Mouse (Mus musculus): ENCODE measurements around the gene Slc15a5.

The Slc15a5 gene

DNA sequence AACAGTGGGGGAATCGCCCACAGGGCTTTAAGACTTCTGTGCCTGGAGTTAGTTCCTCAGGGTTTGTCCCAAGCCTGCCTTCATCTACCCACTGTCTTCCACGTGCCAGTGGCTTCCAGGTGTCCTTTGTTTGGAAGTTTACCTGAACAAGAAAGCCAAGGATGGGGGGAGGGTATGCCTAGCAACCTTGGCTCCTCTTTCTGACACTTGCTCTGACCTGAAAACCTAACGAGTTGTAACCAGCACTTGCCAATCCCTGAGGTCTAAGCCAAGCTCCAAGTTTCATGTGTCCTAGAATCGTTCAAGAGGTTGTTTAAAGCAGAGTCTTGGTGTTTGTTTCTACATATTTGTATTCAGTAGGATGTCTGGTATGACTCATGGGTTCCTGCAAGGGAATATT is 116.9 kb downstream of the Slc15a5 start:
- DNase-seq (ENCODE audit: low read depth), result no peak

DNA sequence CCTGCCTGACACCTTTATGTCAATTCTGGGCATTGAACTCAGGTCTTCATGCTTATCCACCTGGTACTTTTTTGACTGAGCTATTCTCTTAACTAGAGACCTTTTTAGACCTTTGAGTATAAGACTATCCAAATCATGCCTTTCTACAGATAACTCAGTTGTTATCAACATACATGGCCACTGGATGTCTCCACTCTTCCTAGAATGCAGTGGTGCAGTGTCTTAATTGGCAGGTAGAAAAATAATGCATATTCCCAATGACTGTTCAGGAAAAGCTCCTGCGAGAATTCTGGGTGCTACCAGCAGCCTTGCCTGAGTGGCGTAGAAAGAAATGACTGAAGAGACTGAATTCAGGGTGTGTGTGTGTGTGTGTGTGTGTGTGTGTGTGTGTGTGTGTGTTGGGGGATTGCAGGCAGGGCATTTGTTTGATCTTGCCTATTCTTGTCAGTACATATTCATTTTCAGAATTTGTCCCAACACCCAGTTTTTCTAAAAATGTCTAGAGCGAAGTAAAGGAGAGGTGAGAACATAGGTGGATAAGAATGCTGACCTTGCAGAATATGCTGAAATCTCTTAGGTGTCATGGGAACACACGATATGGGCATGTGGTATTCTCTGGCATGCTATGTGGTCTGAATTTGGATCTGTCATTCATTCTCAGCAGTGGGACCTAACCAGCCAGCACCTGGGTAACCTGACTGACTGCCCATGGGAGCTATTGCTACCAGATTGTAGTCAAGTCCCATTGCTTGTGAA is 119.5 kb downstream of the Slc15a5 start:
- DNase-seq (ENCODE audit: low read depth), result no peak

- no peak for DNase-seq (ENCODE audit: low read depth)
Measured at GRCm38 (mm10) chr6:137957630-137958029, 122.1 kb downstream of the Slc15a5 start.

DNA sequence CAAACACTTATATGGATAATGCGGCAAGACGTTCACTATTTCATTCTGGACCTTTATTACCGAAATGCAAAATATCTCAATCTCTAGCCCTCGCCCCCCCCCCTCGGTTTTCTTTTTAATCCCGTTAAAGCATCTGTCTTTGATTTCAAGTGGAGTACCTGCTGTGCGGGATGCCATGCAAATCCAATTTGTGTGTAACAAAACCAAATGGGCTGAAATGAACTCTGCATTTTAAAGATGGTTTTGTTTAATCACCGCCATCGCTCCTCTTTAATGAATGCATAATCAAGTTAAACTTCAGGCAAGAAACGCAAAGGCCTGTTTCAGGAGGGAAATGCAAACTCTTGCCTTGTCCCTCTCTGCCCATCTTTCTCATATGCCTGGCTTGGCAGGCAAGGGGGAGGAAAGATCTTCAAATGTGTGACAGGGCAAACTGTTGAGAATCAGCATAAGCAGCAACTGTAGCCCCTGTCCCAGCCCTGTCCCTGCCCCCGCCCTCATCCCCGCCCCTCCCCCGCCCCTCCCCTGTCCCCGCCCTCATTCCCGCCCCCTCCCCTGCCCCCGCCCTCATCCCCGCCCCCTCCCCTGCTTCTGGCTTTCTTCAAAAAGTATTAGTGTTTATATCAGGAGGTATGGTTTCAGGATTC is 122.8 kb downstream of the Slc15a5 start:
- DNase-seq (ENCODE audit: low read depth), result no peak

DNA sequence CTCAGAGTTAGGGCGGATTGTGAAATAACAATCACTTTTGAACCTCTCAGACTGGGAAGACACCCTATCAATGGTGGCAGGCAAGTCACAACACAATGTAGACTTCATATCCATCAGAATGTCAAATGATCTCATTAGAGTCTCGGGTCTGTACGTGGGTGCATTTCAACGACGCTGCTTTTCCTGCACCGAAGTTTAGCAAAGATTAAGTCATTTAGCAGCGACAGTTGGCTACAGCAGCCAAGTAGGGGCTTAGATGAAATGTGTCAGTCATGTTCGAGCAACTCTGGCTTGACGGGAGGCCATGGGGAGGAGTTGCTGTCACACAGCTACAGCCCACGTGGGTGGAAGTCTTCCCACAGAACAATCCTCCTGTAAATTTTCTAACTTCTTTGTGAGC is 133.2 kb downstream of the Slc15a5 start:
- DNase-seq (ENCODE audit: low read depth), result no peak

GRCm38 (mm10) chr6:137940374-137941218 is 139.1 kb downstream of the Slc15a5 start:
- DNase-seq (ENCODE audit: low read depth), result no peak

DNA sequence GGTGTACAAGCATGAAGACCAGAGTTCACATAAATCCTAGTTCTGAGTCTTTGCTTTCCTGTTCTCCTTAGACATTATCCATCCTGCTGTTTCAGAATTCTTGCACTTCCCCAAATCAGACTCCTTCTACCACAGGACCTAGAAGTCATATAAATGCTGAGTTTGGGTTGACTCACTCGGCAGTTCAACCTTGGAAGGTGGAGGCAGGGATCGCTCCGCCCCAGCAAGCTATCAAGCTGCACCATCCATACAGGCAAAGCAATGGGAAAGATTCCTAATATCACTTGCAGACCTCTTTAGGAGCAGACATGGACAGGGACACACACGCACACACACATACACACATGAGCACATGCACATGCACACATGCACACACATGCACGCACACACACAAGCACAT is 142.2 kb downstream of the Slc15a5 start:
- no peak for DNase-seq (ENCODE audit: low read depth)

- DNase-seq (ENCODE audit: low read depth), result no peak
Measured at GRCm38 (mm10) chr6:137936268-137936667, 143.4 kb downstream of the Slc15a5 start.

DNA sequence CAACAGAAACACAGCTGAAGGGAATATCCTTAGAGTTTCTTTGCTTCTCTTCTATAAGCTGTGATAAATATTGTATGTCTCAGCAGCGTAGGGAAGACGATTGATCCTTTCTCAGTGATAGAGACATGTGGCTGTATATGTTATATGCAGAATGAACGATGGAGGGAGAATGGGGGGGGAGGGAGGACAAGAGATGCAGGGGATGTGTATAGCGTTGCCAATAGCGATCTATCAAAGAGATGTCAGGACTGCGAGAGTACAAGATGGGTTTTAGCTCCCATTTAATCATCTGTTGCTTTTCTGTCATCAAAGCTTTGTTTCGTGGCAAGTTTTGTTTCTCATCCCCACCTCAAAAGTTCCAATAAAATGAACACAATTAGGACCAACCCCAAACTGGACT is 143.9 kb downstream of the Slc15a5 start:
- no peak for DNase-seq (ENCODE audit: low read depth)

DNA sequence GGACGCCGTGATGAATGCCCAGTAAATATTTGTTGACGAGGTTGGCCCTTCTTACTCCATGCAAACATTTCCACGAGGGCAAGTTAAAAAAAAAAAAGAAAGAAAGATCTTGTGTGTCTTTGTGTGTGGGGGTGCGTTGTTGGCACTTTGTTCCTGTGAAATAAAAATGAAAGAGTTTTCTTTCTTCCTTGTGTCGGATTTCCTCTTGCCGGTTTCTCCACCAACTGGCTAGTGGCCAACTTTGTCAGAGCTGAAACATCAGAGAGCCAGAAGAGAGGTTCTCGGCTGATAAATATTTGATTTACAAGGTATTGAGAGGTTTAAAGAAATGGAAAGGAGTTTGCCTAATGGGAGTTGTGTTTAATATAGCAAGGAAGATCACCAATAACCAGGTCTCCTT is 144.4 kb downstream of the Slc15a5 start:
- no peak for DNase-seq (ENCODE audit: low read depth)

GRCm38 (mm10) chr6:137934545-137935298 is 145.0 kb downstream of the Slc15a5 start:
- DNase-seq (ENCODE audit: low read depth), result no peak

All from naive thymus-derived CD4-positive, alpha-beta T cell, adult 2 months (primary cell).